Comparison of ENCODE assay signal across 10 mouse cellular contexts in genomic region chr11:4602691-4603441, GRCm38 (mm10). TPM values are rescaled to one million over a fixed set of nuclear protein-coding genes. Genes with fewer than 3 reads are reported as not detected.
DNase-seq lines count a peak whose midpoint lies in the region; ATAC-seq and TF ChIP-seq lines count a peak whose summit lies in the region.
"Had no signal": no experiment of that assay in that cellular context is flagged by ENCODE, and none has a peak within 500 bp of the region (broad histone marks: within the 10 kb centered on the region; RNA-seq: fewer than 3 reads in every experiment).

No protein-coding gene starts in this region.

- no peak overlapping the region for H3K9ac ChIP-seq in hindbrain, embryonic 12.5 days
- H3K9ac ChIP-seq in hindbrain, postnatal 0 days (replicated peaks; ENCODE audit: low read length) = no peak overlapping the region
- no peak overlapping the region for H3K9ac ChIP-seq in intestine, embryonic 16.5 days (ENCODE audit: low read depth, low read length)

- no peaks in the 10 kb centered on the region for H3K36me3 ChIP-seq in hindbrain, embryonic 12.5 days
- H3K36me3 ChIP-seq in hindbrain, postnatal 0 days (ENCODE audit: insufficient read depth, low read length) = no peaks in the 10 kb centered on the region
- H3K36me3 ChIP-seq in intestine, embryonic 16.5 days (ENCODE audit: control insufficient read depth, insufficient read depth, low read length) = no peaks in the 10 kb centered on the region

- 38% methylated on average over 12 of the region's 12 CpGs for WGBS in hindbrain, embryonic 12.5 days
- 24% methylated on average over 12 of the region's 12 CpGs for WGBS in hindbrain, postnatal 0 days
- 24% methylated on average over 12 of the region's 12 CpGs for WGBS in intestine, embryonic 16.5 days

- ATAC-seq in hindbrain, embryonic 12.5 days (ENCODE audit: low FRiP score) = peak; percentile 50; the same call in 1 of the 2 replicates
- ATAC-seq in hindbrain, postnatal 0 days = no peak
- peak; percentile 63 for ATAC-seq in intestine, embryonic 16.5 days
- peak; percentile 34 for ATAC-seq in megakaryocyte, adult 5-6 weeks (ENCODE audit: poor library complexity, severe bottlenecking)
- no peak for ATAC-seq in activated CD4-positive, CD25-positive, alpha-beta regulatory T cell, adult 4 months
- ATAC-seq: Patski had no signal

- no peak for DNase-seq in hindbrain, postnatal 0 days (ENCODE audit: low spot score)
- DNase-seq in adrenal gland, adult 2 months = peak; percentile 33
- peak; percentile 29 for DNase-seq in gastrocnemius, postnatal 14 days
- DNase-seq in left cerebral cortex, adult 11 months (ENCODE audit: low spot score) = no peak

- H3K4me1 ChIP-seq in hindbrain, embryonic 12.5 days = peaks cover 12% of the 10 kb centered on the region
- H3K4me1 ChIP-seq in hindbrain, postnatal 0 days (ENCODE audit: insufficient read depth, low read length) = no peaks in the 10 kb centered on the region
- peaks cover 13% of the 10 kb centered on the region for H3K4me1 ChIP-seq in intestine, embryonic 16.5 days (ENCODE audit: control insufficient read depth, insufficient read depth, low read length)

- TF ChIP-seq CTCF in hindbrain, postnatal 0 days (IDR thresholded peaks at IDR 0.05; ENCODE audit: low read depth) = no peak

- intact Hi-C loops in gastrocnemius, postnatal 14 days (cut with DNase I; ENCODE audit: low total_unique reads) = no loop called here

- H3K4me3 ChIP-seq in hindbrain, embryonic 12.5 days = no peak overlapping the region
- no peak overlapping the region for H3K4me3 ChIP-seq in hindbrain, postnatal 0 days (ENCODE audit: low read length)
- H3K4me3 ChIP-seq in intestine, embryonic 16.5 days (ENCODE audit: low read length) = no peak overlapping the region

- no peak overlapping the region for H3K27ac ChIP-seq in hindbrain, embryonic 12.5 days
- H3K27ac ChIP-seq in hindbrain, postnatal 0 days = no peak overlapping the region
- H3K27ac ChIP-seq in intestine, embryonic 16.5 days (ENCODE audit: low read length) = no peak overlapping the region

- H3K4me2 ChIP-seq in hindbrain, embryonic 12.5 days (replicated peaks) = no peak overlapping the region
- no peak overlapping the region for H3K4me2 ChIP-seq in hindbrain, postnatal 0 days (ENCODE audit: low read depth, low read length)
- no peak overlapping the region for H3K4me2 ChIP-seq in intestine, embryonic 16.5 days (ENCODE audit: low read depth, low read length)

- no peaks in the 10 kb centered on the region for H3K9me3 ChIP-seq in hindbrain, embryonic 12.5 days (replicated peaks)
- H3K9me3 ChIP-seq in hindbrain, postnatal 0 days (ENCODE audit: low read length) = no peaks in the 10 kb centered on the region
- no peaks in the 10 kb centered on the region for H3K9me3 ChIP-seq in intestine, embryonic 16.5 days (ENCODE audit: control insufficient read depth, low read length)

- no peaks in the 10 kb centered on the region for H3K27me3 ChIP-seq in hindbrain, embryonic 12.5 days
- no peaks in the 10 kb centered on the region for H3K27me3 ChIP-seq in hindbrain, postnatal 0 days (ENCODE audit: insufficient read depth, low read length)
- no peaks in the 10 kb centered on the region for H3K27me3 ChIP-seq in intestine, embryonic 16.5 days (replicated peaks; ENCODE audit: control insufficient read depth, insufficient read depth, low read length)

RNA-seq across cellular contexts. Expression of gene Mtmr3, which starts 8.2 kb away (rescaled TPM):
- polyA plus RNA-seq in hindbrain, embryonic 12.5 days (2016; fragmentation: Nextera tagmentation; extraction: Ambion mirVana) = 47.8 TPM in 2 replicates
- 82.6 and 89.2 TPM in 2 replicates for total RNA-seq in hindbrain, postnatal 0 days (2014; rRNA removed)
- polyA plus RNA-seq in hindbrain, postnatal 0 days (2015; fragmentation: Nextera tagmentation; extraction: Ambion mirVana) = 23.7 and 25.8 TPM in 2 replicates
- total RNA-seq in adrenal gland, adult 2 months (2021) = 10 to 100 TPM; 55.5 to 56.6 TPM
- polyA plus RNA-seq in adrenal gland, adult 2 months (2012; rRNA removed) = 23.0 and 31.6 TPM in 2 replicates
- 10 to 100 TPM; 35.3 to 36.5 TPM for total RNA-seq in gastrocnemius, postnatal 14 days (2021)
- 15.4 and 18.5 TPM in 2 replicates for polyA plus RNA-seq in intestine, embryonic 16.5 days (2015; fragmentation: Nextera tagmentation; extraction: Ambion mirVana)
- 44.1 and 47.0 TPM in 2 replicates for total RNA-seq in megakaryocyte, adult 5-6 weeks (2015)
- 71.1 and 77.2 TPM in 2 replicates for total RNA-seq in megakaryocyte, adult 5-6 weeks (2017)
- polyA plus RNA-seq in activated CD4-positive, CD25-positive, alpha-beta regulatory T cell, adult 4 months (2017; shearing (Covaris generic)) = 10 to 100 TPM; 35.1 to 37.3 TPM

RNA-seq across cellular contexts. Expression of gene Gm11032, which starts 17.0 kb away (rescaled TPM):
- polyA plus RNA-seq in hindbrain, embryonic 12.5 days (2016; fragmentation: Nextera tagmentation; extraction: Ambion mirVana) = not detected in 2 replicates
- not detected in 2 replicates for total RNA-seq in hindbrain, postnatal 0 days (2014; rRNA removed)
- polyA plus RNA-seq in hindbrain, postnatal 0 days (2015; fragmentation: Nextera tagmentation; extraction: Ambion mirVana) = not detected in 2 replicates
- total RNA-seq in adrenal gland, adult 2 months (2021) = not detected
- not detected in 2 replicates for polyA plus RNA-seq in adrenal gland, adult 2 months (2012; rRNA removed)
- total RNA-seq in gastrocnemius, postnatal 14 days (2021) = not detected
- not detected in 2 replicates for polyA plus RNA-seq in intestine, embryonic 16.5 days (2015; fragmentation: Nextera tagmentation; extraction: Ambion mirVana)
- not detected in 2 replicates for total RNA-seq in megakaryocyte, adult 5-6 weeks (2015)
- not detected in 2 replicates for total RNA-seq in megakaryocyte, adult 5-6 weeks (2017)
- not detected for polyA plus RNA-seq in activated CD4-positive, CD25-positive, alpha-beta regulatory T cell, adult 4 months (2017; shearing (Covaris generic))
- total RNA-seq: hematopoietic stem cell, adult 5-6 weeks had no signal
- polyA plus RNA-seq: Patski had no signal

RNA-seq across cellular contexts. Expression of gene Ascc2, which starts 34.7 kb away (rescaled TPM):
- polyA plus RNA-seq in hindbrain, embryonic 12.5 days (2016; fragmentation: Nextera tagmentation; extraction: Ambion mirVana) = 30.4 and 35.5 TPM in 2 replicates
- 15.0 and 15.5 TPM in 2 replicates for total RNA-seq in hindbrain, postnatal 0 days (2014; rRNA removed)
- 13.6 and 13.8 TPM in 2 replicates for polyA plus RNA-seq in hindbrain, postnatal 0 days (2015; fragmentation: Nextera tagmentation; extraction: Ambion mirVana)
- 10 to 100 TPM; 46.3 to 51.5 TPM for total RNA-seq in adrenal gland, adult 2 months (2021)
- 10.7 and 12.8 TPM in 2 replicates for polyA plus RNA-seq in adrenal gland, adult 2 months (2012; rRNA removed)
- 10 to 100 TPM; 13.1 to 13.7 TPM for total RNA-seq in gastrocnemius, postnatal 14 days (2021)
- 32.0 and 32.8 TPM in 2 replicates for polyA plus RNA-seq in intestine, embryonic 16.5 days (2015; fragmentation: Nextera tagmentation; extraction: Ambion mirVana)
- total RNA-seq in megakaryocyte, adult 5-6 weeks (2015) = 14.4 and 14.6 TPM in 2 replicates
- 15.7 and 16.0 TPM in 2 replicates for total RNA-seq in megakaryocyte, adult 5-6 weeks (2017)
- 10 to 100 TPM; 23.1 to 35.3 TPM for polyA plus RNA-seq in activated CD4-positive, CD25-positive, alpha-beta regulatory T cell, adult 4 months (2017; shearing (Covaris generic))

Comparison
In these comparisons a context has a peak if more than half of its experiments do, and no peak if none do; other contexts are left out.
1. ATAC-seq: peak in hindbrain, embryonic 12.5 days (single experiment), intestine, embryonic 16.5 days (single experiment) and megakaryocyte, adult 5-6 weeks (single experiment); none in hindbrain, postnatal 0 days (single experiment) and activated CD4-positive, CD25-positive, alpha-beta regulatory T cell, adult 4 months (single experiment).
2. DNase-seq: peak in adrenal gland, adult 2 months (single experiment) and gastrocnemius, postnatal 14 days (single experiment); none in hindbrain, postnatal 0 days (single experiment) and left cerebral cortex, adult 11 months (single experiment).